Mouse (Mus musculus) neural tube, embryonic 13.5 days (tissue): ENCODE measurements around the gene Diras2. TPM values are rescaled to one million over a fixed set of nuclear protein-coding genes. Genes with fewer than 3 reads are reported as not detected.
A peak's percentile ranks its signal among the peaks of the same experiment; 100 is the strongest.
"Not testable (repeated sequence)": the region's sequence is repeated elsewhere in the genome, so short reads cannot be mapped to it uniquely, and the experiment has no call there.

ENCODE experiments used
- ATAC-seq: fragments of 200-750 bp; cut with Nextera tagmentation; 2 replicates; pipeline ENCODE4 v1.8.0; 2017; ENCODE audit warnings: low read depth, mild to moderate bottlenecking, moderate TSS enrichment, moderate library complexity
- H3K27ac ChIP-seq: fragments of 300-500 bp; sonication (generic); replicated peaks from 2 replicates; pipeline ENCODE4 v1.5.1; 2015; ENCODE audit warnings: moderate library complexity, mild to moderate bottlenecking, inconsistent platforms
- H3K27me3 ChIP-seq: fragments of 300-500 bp; sonication (generic); 2 replicates; pipeline ENCODE4 v1.6.1; 2015; ENCODE audit warnings: mild to moderate bottlenecking, inconsistent platforms
- H3K36me3 ChIP-seq: fragments of 300-500 bp; sonication (generic); 2 replicates; pipeline ENCODE4 v1.6.1; 2015; ENCODE audit warnings: mild to moderate bottlenecking, inconsistent platforms
- H3K4me1 ChIP-seq: fragments of 300-500 bp; sonication (generic); replicated peaks from 2 replicates; pipeline ENCODE4 v1.6.1; 2015; ENCODE audit warnings: inconsistent platforms
- H3K4me2 ChIP-seq: fragments of 300-500 bp; sonication (generic); 2 replicates; pipeline ENCODE4 v1.6.1; 2015; ENCODE audit warnings: inconsistent platforms, mild to moderate bottlenecking, moderate library complexity
- H3K4me3 ChIP-seq: fragments of 300-500 bp; sonication (generic); 2 replicates; pipeline ENCODE4 v1.5.1; 2015; ENCODE audit warnings: mild to moderate bottlenecking, inconsistent platforms
- H3K9ac ChIP-seq: fragments of 300-500 bp; sonication (generic); 2 replicates; pipeline ENCODE4 v1.6.1; 2015; ENCODE audit warnings: moderate library complexity, mild to moderate bottlenecking, inconsistent platforms
- H3K9me3 ChIP-seq: fragments of 300-500 bp; sonication (generic); 2 replicates; pipeline ENCODE4 v1.6.1; 2016; ENCODE audit warnings: inconsistent platforms
- WGBS: fragments of 180-500 bp; shearing (Covaris S2); methylation state at CpG from one replicate; pipeline ENCODE4 v1.1.7; 2015; 5-methylcytosine and 5-hydroxymethylcytosine counted together
- polyA plus RNA-seq: library from polyadenylated mRNA; unstranded; fragments of >200 nt; fragmentation: Nextera tagmentation; extraction: Ambion mirVana; gene quantifications from 2 replicates; pipeline ENCODE4 v1.2.1, GENCODE M21; 2015

Diras2 gene
- polyA plus RNA-seq, 1 experiment from 2014 or later, result 2.6 TPM

- H3K27me3 ChIP-seq, result no peaks in the 10 kb centered on the region
- no peak for ATAC-seq
- no peak overlapping the region for H3K4me2 ChIP-seq
- H3K36me3 ChIP-seq, result no peaks in the 10 kb centered on the region
- no peaks in the 10 kb centered on the region for H3K4me1 ChIP-seq
- 76% methylated on average over 4 of the region's 4 CpGs for WGBS
- H3K4me3 ChIP-seq, result no peak overlapping the region
- H3K9ac ChIP-seq, result no peak overlapping the region
- H3K9me3 ChIP-seq, result no peaks in the 10 kb centered on the region
- H3K27ac ChIP-seq, result no peak overlapping the region
Measured at GRCm38 (mm10) chr13:52510172-52510880, 20.8 kb downstream of the Diras2 start.

DNA sequence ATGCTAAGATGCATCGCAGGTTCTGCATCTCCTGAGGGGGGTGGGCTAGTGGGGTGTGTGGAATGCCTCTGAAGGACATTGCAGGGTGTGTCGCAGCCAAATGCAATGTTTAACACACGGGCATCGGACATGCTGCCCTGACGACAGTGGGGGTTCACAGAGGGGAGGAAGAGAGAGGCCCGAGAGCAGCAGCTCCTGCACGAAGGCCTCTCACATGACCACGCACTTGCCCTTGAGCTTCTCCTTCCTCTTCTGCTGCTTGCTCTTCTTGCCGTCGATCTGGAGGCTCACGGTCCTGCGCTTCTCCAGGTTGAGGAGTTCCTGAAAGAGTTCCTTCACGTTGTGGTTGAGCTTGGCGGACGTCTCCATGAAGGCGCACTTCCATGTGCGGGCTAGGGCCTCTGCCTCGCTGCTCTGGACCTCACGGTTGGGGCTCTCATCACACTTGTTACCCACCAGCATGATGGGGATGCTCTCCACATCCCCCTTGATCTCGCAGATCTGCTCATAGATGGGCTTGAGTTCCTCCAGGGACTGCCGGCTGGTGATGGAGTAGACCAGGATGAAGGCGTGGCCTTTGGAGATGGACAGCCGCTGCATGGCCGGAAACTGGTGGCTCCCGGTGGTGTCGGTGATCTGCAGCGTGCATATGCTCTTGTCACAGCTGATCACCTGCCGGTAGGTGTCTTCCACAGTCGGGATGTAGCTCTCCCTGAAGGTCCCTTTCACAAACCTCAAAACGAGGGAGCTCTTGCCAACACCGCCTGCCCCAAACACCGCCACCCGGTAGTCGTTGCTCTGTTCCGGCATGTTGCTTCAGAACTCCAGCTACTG, 23.4 kb downstream of the Diras2 start:
- Histone ChIP-seq H3K4me2 (no peak overlapping the region), H3K9ac (no peak overlapping the region), H3K36me3 (no peaks in the 10 kb centered on the region), H3K27me3 (no peaks in the 10 kb centered on the region), H3K27ac (no peak overlapping the region), H3K9me3 (no peaks in the 10 kb centered on the region), H3K4me1 (no peaks in the 10 kb centered on the region), H3K4me3 (no peak overlapping the region)
- WGBS, result 92% methylated on average over 35 of the region's 35 CpGs
- no peak for ATAC-seq

- H3K36me3 ChIP-seq, H3K4me2 ChIP-seq, H3K4me1 ChIP-seq, ATAC-seq, H3K27me3 ChIP-seq, H3K27ac ChIP-seq, H3K4me3 ChIP-seq, H3K9ac ChIP-seq, H3K9me3 ChIP-seq: not testable (repeated sequence)
- 83% methylated on average over 3 of the region's 3 CpGs for WGBS
Measured at GRCm38 (mm10) chr13:52506822-52507221, 24.3 kb downstream of the Diras2 start.

- ATAC-seq, H3K9me3 ChIP-seq, H3K27me3 ChIP-seq, H3K4me1 ChIP-seq, H3K27ac ChIP-seq, H3K4me2 ChIP-seq, H3K9ac ChIP-seq, H3K36me3 ChIP-seq, H3K4me3 ChIP-seq: not testable (repeated sequence)
- WGBS, result 87% methylated on average over 5 of the region's 5 CpGs
Measured at GRCm38 (mm10) chr13:52505683-52506285, 25.3 kb downstream of the Diras2 start.

DNA sequence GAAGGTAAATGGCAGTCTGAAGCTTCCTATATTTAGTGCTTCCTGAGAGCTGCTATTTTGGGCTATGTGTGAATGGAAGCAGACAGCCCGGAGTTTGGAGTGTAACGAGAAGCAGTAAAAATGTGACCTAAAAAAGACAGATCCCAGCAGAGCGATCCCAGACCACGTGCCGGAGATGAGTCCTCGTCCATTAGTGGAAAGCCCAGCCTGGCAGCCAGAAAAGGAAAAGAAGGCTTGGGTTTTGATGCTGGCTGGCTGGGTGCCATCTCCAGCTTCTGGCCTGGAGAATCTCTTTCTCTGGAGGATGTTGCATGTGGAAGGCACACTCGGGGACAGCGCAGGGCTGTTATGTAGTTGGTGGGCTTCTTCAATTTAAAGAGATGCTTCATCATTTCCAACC, 29.4 kb downstream of the Diras2 start:
- H3K9ac ChIP-seq, result no peak overlapping the region
- H3K4me2 ChIP-seq, result no peak overlapping the region
- WGBS, result 66% methylated on average over 8 of the region's 8 CpGs
- ATAC-seq, result no peak
- H3K4me3 ChIP-seq, result no peak overlapping the region
- H3K27me3 ChIP-seq, result no peaks in the 10 kb centered on the region
- peak overlapping the region; percentile 62 for H3K27ac ChIP-seq
- no peaks in the 10 kb centered on the region for H3K9me3 ChIP-seq
- peaks cover 6% of the 10 kb centered on the region; the same call in 1 of the 2 replicates for H3K4me1 ChIP-seq
- no peaks in the 10 kb centered on the region for H3K36me3 ChIP-seq

- H3K9me3 ChIP-seq, result no peaks in the 10 kb centered on the region
- ATAC-seq, result no peak
- WGBS, result 75% methylated on average over 4 of the region's 4 CpGs
- no peaks in the 10 kb centered on the region for H3K27me3 ChIP-seq
- H3K4me3 ChIP-seq, result no peak overlapping the region
- H3K9ac ChIP-seq, result no peak overlapping the region
- H3K36me3 ChIP-seq, result no peaks in the 10 kb centered on the region
- no peak overlapping the region for H3K27ac ChIP-seq
- H3K4me1 ChIP-seq, result peaks cover 6% of the 10 kb centered on the region; the same call in 1 of the 2 replicates
- H3K4me2 ChIP-seq, result no peak overlapping the region
Measured at GRCm38 (mm10) chr13:52497029-52497550, 34.0 kb downstream of the Diras2 start.

DNA sequence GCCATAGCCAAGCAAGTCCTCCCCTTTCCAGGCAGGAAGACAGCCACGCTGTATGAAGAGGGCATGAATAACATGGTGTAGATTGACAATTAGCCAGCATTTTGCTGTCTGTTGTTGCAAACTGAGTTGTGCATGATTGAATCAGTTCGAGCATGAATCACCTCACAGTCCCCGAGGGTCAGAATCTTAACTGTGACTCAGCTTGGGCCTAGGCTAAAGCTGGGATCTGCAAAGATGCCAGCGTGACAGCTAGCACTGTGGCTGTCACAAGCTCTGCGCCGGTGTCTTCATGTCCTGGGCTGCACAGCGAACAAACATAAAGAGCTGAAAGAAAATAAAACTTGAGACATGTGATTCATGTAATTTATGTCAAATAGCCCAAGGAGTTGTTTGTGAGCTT, 42.3 kb downstream of the Diras2 start:
- no peak for ATAC-seq
- no peaks in the 10 kb centered on the region for H3K4me1 ChIP-seq
- no peak overlapping the region for H3K27ac ChIP-seq
- H3K4me2 ChIP-seq, result no peak overlapping the region
- no peak overlapping the region for H3K4me3 ChIP-seq
- no peaks in the 10 kb centered on the region for H3K36me3 ChIP-seq
- H3K9ac ChIP-seq, result no peak overlapping the region
- WGBS, result 86% methylated on average over 7 of the region's 7 CpGs
- H3K27me3 ChIP-seq, result no peaks in the 10 kb centered on the region
- no peaks in the 10 kb centered on the region for H3K9me3 ChIP-seq

DNA sequence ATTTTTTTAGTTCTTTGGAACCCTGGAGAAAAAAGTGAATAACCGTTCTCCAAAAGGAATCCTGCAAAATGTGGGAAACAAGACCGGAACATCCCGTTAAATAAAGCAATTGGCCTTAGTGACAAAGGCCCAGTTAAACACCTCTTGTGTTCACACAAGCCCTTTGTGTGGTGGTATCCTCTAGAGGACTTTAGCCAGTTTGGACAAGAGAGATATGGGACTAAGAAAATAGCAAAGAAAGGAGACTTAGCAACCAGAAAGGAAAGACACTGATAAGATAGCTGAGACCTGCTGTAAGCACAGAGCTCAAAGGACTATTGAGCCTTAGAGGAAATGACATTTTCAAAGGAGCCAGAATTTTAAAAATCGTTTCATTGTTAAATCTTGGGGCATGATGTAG, 47.0 kb downstream of the Diras2 start:
- Histone ChIP-seq H3K27me3 (no peaks in the 10 kb centered on the region), H3K27ac (no peak overlapping the region), H3K36me3 (no peaks in the 10 kb centered on the region), H3K9me3 (no peaks in the 10 kb centered on the region), H3K4me3 (no peak overlapping the region), H3K4me2 (no peak overlapping the region), H3K9ac (no peak overlapping the region), H3K4me1 (no peaks in the 10 kb centered on the region)
- WGBS, result 84% methylated on average over 4 of the region's 4 CpGs
- ATAC-seq, result no peak

- no peak overlapping the region for H3K4me2 ChIP-seq
- no peaks in the 10 kb centered on the region for H3K27me3 ChIP-seq
- H3K27ac ChIP-seq, result no peak overlapping the region
- H3K9ac ChIP-seq, result no peak overlapping the region
- no peak for ATAC-seq
- H3K36me3 ChIP-seq, result no peaks in the 10 kb centered on the region
- H3K9me3 ChIP-seq, result no peaks in the 10 kb centered on the region
- 90% methylated on average over 2 of the region's 2 CpGs for WGBS
- no peak overlapping the region for H3K4me3 ChIP-seq
- no peaks in the 10 kb centered on the region for H3K4me1 ChIP-seq
Measured at GRCm38 (mm10) chr13:52481786-52482185, 49.3 kb downstream of the Diras2 start.

- H3K4me3 ChIP-seq, result no peak overlapping the region
- H3K36me3 ChIP-seq, result no peaks in the 10 kb centered on the region
- H3K4me1 ChIP-seq, result no peaks in the 10 kb centered on the region
- H3K9me3 ChIP-seq, result no peaks in the 10 kb centered on the region
- no peak for ATAC-seq
- H3K27me3 ChIP-seq, result no peaks in the 10 kb centered on the region
- H3K27ac ChIP-seq, result no peak overlapping the region
- H3K9ac ChIP-seq, result no peak overlapping the region
- no peak overlapping the region for H3K4me2 ChIP-seq
- 90% methylated on average over 5 of the region's 5 CpGs for WGBS
Measured at GRCm38 (mm10) chr13:52479146-52479545, 51.9 kb downstream of the Diras2 start.

DNA sequence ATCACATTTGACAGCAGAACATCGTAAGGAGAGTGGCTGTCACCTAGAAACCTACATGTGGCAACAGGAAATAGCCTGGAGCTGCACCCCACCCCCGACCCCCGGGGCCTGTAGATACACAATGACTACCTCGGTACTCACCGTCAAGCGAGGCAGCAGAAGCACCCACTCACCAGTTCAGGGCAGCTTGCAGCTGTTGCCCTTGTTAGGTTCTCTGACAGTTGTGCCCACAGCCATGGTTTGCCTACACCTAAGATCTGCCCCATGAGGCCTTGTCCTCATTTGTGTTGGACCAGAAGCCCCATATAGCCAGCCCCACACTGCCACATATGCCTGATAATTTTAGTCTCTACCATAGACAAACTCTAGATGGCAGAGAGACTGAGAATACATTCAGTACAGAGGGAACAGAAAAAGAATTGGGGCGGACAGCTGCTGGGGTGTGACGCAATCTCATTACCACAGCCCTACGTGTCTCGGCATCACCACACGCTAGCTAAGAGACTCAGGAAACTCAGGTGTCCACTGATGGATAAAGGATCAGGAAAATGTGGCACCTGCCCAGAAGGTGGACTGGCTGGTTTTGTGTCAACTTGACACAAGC, 54.0 kb downstream of the Diras2 start:
- Histone ChIP-seq H3K9me3 (no peaks in the 10 kb centered on the region), H3K36me3 (no peaks in the 10 kb centered on the region), H3K4me3 (no peak overlapping the region), H3K27ac (no peak overlapping the region), H3K27me3 (no peaks in the 10 kb centered on the region), H3K4me2 (no peak overlapping the region), H3K9ac (no peak overlapping the region), H3K4me1 (no peaks in the 10 kb centered on the region)
- 88% methylated on average over 11 of the region's 11 CpGs for WGBS
- ATAC-seq, result no peak

- H3K4me2 ChIP-seq, result no peak overlapping the region
- no peak overlapping the region for H3K4me3 ChIP-seq
- H3K27ac ChIP-seq, result no peak overlapping the region
- no peak overlapping the region for H3K9ac ChIP-seq
- WGBS, result 60% methylated on average over 3 of the region's 3 CpGs
- no peaks in the 10 kb centered on the region; the same call in none of the 2 replicates for H3K4me1 ChIP-seq
- H3K36me3 ChIP-seq, result no peaks in the 10 kb centered on the region
- ATAC-seq, result no peak
- H3K27me3 ChIP-seq, result no peaks in the 10 kb centered on the region
- no peaks in the 10 kb centered on the region for H3K9me3 ChIP-seq
Measured at GRCm38 (mm10) chr13:52476222-52476621, 54.9 kb downstream of the Diras2 start.
